Mouse (Mus musculus): ENCODE measurements around the gene Ubc.
A peak's percentile ranks its signal among the peaks of the same experiment; 100 is the strongest.
"Not testable (repeated sequence)": the region's sequence is repeated elsewhere in the genome, so short reads cannot be mapped to it uniquely, and the experiment has no call there.

Gene Ubc

DNA sequence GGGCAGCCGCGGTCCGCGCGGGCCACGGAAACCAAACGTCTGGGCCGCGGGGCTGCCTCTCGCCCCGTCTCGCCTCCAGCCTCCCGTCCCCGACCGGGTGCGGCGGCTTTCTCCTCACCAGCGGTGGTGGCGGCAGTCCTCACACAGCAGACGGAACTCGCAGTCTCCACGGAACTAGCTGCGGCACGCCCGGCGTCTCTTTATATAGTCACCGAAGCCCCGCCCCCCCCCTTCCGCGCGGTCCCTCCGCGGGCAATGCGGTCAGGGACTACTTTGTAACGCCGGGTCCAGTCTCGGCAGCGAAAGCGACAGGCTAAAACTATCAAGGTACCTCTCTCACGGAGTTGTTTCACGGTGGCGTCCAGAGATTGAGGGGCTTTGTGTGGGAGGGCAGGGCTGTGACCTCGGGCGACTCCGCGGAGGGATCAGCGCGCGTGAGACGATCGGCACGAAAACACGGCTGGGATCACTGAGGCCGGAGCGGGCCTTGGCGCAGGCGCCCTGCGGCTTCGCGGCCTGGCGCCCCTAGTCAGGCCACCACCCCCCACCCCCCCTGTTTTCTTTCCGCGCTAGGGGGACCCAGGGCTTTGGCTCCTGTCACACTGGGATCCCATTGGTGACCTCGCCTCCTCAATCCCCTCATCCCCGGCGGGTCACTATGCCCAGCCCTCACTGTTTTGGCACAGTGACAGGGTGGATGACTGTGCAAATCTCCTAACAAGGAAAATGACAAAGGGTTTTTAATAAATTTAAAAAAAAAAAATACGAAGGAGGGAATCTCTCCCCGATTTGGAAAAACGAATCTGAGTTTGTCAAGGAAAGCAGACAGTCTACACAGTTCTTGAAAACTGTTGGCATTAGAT is at the start of gene Ubc:
Gene Ubc (minus strand): TSS at position 624 of the 863 bp plus-strand sequence.
- peak; percentile 81 to 82 for DNase-seq (ENCODE audit: low spot score in 2 of 2)

- DNase-seq (ENCODE audit: low spot score in 2 of 2) = not testable (repeated sequence)
Measured at GRCm38 (mm10) chr5:125434347-125434746, 44.3 kb upstream of the Ubc start.

GRCm38 (mm10) chr5:125433793-125434337 is 43.9 kb upstream of the Ubc start, which contains the start of gene Dhx37:
Gene Dhx37 (minus strand): TSS chr5:125434121.
- DNase-seq (ENCODE audit: low spot score in 2 of 2) = peak; percentile 91 to 94

DNA sequence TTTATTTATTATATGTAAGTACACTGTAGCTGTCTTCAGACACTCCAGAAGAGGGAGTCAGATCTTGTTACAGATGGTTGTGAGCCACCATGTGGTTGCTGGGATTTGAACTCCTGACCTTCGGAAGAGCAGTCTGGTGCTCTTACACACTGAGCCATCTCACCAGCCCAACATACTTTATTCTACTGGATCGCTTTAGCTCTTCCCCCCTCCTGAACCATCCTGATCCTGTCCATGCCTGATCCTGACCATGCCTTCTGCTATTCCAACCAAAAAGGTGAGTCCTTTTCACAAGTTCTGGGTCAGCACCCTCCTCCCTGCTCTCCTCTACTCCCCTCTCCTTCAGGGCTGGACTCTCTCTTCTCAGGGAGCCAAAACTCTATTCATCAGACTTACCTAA is 42.3 kb upstream of the Ubc start:
- DNase-seq (ENCODE audit: low spot score in 2 of 2) = not testable (repeated sequence)

DNA sequence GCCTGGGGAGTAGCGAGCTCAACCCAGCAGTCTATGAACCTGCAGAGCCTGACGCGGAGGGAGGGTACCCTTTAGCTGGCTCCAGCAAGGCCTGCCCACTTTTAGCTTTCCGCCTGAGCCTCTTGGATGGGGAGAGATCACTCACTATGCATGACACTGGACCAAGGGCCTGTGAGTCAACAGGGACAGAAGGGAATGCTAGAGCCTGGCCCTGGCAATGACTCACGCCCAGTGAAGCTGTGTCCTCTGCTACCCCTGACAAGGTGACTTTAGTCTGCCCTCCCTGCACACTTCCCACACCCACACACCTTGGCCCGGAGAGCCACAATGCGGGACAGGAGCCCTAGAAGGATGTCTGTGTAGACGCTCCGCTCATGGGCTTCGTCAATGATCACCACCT is 36.3 kb upstream of the Ubc start:
- DNase-seq (ENCODE audit: low spot score in 2 of 2) = no peak

DNA sequence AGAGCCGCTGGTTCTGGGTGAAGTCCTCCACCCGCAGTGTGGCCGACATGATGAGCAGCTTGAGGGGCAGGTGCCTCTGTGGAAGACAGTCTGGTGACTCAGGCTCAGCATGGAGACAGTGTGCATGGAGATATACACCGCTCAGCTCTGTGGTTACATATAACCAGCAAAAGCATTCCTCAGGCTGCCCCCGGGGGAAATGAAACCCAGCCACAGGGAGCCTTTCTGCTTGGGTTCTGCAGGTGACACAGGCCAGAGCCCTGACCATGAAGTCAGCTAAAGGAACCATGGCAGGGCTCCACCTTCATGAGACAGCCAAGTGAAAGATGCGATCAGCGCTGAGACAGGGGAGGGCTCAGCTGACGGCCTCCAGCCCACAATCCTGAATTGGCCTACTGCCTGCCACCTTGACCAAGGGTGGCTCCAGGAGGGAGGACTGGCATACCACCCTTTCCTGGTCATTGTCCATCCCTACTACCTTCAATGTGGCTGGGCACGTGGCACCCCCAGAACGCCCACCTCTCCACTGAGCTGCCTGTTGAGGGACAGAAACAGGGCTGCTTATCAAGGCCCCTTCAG is 35.8 kb upstream of the Ubc start:
- no peak for DNase-seq (ENCODE audit: low spot score in 2 of 2)

DNA sequence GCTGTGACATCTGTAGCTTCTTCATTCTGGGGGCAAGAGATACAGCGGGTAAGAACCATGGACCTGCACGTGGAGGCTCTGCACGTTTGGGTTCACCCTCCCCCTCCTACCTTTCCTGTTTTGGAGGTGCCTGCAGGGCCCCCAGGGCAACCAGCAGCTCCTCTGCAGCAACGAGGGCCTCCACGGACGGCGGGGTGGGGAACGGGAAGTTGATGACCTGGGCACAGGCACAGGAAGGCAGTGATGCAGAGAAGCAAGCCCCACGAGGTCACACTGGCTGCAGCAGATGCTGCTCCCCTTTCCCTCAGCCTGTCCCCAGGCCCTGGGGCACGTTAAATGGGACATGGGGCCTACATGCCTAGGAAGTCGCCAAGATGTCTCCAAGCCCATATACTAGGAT is 29.1 kb upstream of the Ubc start:
- no peak for DNase-seq (ENCODE audit: low spot score in 2 of 2)

GRCm38 (mm10) chr5:125418636-125419035 is 28.6 kb upstream of the Ubc start:
- DNase-seq (ENCODE audit: low spot score in 2 of 2) = no peak

GRCm38 (mm10) chr5:125416183-125416582 is 26.2 kb upstream of the Ubc start:
- no peak for DNase-seq (ENCODE audit: low spot score in 2 of 2)

DNA sequence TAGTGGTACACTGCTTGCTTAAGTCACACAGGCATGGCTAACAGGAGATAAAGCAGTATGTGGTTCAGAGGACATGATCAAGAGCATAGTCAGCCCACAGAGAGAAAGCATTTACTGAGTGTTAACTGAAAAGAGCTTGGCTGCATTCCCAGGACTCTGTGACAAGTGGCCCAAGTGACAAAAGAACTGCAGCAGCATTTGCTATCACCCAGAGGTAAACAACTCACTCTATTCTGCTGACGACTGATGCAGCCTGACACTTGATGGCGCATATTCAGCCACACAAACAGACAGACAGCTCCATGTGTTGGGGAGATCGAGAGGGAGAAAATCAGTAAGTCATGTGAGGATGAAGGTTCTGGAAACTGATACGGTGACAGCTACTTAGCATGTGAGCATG is 23.8 kb upstream of the Ubc start:
- DNase-seq (ENCODE audit: low spot score in 2 of 2) = no peak

DNA sequence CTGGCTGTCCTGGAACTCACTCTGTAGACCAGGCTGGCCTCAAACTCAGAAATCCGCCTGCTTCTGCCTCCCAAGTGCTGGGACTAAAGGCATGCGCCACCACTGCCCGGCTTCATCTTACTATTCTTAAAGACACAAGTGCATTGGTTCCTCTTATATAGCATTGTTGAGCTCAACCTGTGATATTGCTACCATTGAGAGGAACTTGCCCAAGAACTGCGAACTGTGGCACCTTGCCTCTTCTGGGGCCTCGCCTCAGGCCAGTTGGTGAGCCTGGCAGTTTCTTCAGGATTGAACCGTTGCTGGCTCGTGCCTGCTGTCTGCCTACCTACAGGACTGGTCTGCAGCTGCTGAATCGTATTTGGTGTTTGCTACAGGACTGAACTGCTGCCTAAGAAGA is 22.5 kb upstream of the Ubc start:
- DNase-seq (ENCODE audit: low spot score in 2 of 2) = not testable (repeated sequence)

- peak in 1 of 2 experiments; percentile 71 for DNase-seq (ENCODE audit: low spot score in 2 of 2)
Measured at GRCm38 (mm10) chr5:125411972-125412530, 22.0 kb upstream of the Ubc start.

DNA sequence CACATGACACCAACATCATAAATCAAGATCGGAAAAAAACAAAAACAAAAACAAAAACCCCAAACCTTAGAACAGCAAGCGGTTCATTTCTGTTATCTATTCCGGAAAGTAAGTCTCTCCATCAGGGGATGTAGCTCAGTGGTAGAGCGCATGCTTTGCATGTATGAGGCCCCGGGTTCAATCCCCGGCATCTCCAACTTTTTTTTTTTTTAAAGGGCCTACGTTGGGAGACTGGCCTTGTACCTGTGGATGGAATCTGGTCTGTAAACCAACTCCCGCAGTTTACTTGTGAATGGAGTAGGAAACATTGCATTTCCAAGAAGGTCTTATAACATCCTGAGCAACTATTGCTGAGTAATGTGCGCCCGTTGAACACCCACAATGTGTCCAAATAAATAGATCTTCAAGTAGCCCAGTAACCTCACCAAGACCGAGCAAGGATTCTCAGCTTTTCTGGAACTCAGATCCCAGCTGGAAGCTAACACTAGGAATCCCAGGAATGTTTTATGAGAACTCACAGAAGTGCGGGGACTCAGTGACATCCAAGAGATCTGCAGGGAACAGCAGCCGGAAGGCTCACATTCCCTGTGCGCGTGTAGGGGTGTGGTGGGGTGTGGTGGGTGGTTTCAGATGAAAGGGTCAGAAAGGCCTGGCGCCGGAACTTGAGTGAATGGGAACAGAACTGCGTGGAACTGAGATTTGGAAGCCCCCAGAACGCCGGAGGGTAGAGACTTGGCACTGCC is 19.5 kb upstream of the Ubc start:
- peak in 1 of 2 experiments; percentile 71 for DNase-seq (ENCODE audit: low spot score in 2 of 2)

DNA sequence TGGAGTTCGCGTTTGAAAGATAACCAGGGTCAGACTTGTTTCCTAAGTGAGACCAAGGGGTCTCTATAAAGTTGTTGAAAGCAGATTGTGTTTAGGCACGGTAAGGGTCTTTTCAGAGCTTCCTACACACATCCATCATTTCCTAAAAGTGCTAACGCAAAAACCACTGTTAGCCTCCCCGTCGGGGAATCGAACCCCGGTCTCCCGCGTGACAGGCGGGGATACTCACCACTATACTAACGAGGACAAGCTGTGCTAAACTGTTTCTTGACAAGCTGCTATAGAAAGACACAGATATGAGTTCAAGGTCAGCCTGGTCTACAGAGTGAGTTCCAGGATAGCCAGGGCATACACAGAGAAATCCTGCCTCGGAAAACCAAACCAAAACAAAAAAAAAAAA is 18.8 kb upstream of the Ubc start:
- DNase-seq (ENCODE audit: low spot score in 2 of 2) = peak; percentile 92 to 94

- DNase-seq (ENCODE audit: low spot score in 2 of 2) = no peak
Measured at GRCm38 (mm10) chr5:125407910-125408575, 18.0 kb upstream of the Ubc start.

- DNase-seq (ENCODE audit: low spot score in 2 of 2) = no peak
Measured at GRCm38 (mm10) chr5:125407020-125407830, 17.2 kb upstream of the Ubc start.

DNA sequence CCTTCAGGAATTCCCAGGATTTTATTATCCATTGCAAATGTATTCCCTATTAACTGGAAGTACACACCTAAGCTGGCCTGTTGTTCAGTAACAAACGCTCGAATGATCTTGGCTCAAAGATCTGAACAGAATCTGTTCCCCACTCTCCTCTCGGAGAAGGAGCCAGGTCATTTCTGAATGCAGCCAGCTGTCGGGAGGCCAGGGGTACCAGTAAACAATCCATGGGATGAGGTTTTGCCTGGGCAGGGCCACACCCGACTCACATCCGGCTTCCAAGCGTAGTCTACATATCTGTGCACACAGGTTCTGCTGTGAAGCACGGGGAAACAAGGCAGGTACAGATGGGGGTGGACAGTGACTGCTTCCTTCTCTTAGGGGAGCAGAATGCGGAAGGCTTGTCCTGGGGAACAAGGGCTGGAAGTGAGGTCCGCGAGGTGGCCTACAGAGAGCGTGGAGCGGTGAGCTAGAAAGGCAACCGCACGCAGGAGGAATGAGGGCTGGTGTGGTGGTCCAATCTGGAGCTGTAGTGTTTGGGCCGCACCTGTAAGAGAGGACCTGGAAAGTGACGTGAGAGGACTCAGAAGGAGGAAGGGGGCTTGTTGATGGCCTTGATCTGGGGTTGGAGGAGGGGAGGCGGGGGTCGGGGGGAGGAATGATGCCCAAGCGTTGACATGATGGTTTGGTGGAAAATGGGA is 16.5 kb upstream of the Ubc start:
- no peak for DNase-seq (ENCODE audit: low spot score in 2 of 2)

GRCm38 (mm10) chr5:125405546-125406248 is 15.7 kb upstream of the Ubc start:
- peak; percentile 93 to 97 for DNase-seq (ENCODE audit: low spot score in 2 of 2)

GRCm38 (mm10) chr5:125404903-125405545 is 15.0 kb upstream of the Ubc start:
- peak; percentile 80 to 86 for DNase-seq (ENCODE audit: low spot score in 2 of 2)
